Mouse (Mus musculus): ENCODE results near the gene Nmt1.

Nmt1 gene

DNA sequence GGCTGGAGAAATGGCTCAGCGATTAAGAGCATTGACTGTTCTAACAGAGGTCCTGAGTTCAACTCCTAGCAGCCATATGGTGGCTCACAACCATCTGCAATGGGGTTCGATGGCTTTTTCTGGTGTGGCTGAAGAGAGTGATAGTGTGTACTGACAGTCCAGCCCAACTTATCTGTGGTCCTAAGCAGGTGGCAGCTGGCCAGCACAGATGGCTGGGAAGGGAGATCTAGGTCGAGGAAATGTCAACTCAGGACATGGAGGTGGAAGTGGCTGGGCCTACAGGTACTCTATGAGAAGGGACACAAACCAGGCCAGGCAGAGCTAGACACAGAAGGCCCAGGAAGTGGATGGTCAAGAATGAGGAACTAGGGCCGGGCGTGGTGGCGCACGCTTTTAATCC lies 48.0 kb downstream of the Nmt1 start:
- DNase-seq (ENCODE audit: low read depth in 2 of 2, low spot score in 2 of 2), result no peak

GRCm38 (mm10) chr11:103076581-103076980 lies 48.6 kb downstream of the Nmt1 start:
- DNase-seq (ENCODE audit: low read depth in 2 of 2, low spot score in 2 of 2), result no peak

- no peak for DNase-seq (ENCODE audit: low read depth in 2 of 2, low spot score in 2 of 2)
Observed at GRCm38 (mm10) chr11:103078131-103078530, 50.1 kb downstream of the Nmt1 start.

DNA sequence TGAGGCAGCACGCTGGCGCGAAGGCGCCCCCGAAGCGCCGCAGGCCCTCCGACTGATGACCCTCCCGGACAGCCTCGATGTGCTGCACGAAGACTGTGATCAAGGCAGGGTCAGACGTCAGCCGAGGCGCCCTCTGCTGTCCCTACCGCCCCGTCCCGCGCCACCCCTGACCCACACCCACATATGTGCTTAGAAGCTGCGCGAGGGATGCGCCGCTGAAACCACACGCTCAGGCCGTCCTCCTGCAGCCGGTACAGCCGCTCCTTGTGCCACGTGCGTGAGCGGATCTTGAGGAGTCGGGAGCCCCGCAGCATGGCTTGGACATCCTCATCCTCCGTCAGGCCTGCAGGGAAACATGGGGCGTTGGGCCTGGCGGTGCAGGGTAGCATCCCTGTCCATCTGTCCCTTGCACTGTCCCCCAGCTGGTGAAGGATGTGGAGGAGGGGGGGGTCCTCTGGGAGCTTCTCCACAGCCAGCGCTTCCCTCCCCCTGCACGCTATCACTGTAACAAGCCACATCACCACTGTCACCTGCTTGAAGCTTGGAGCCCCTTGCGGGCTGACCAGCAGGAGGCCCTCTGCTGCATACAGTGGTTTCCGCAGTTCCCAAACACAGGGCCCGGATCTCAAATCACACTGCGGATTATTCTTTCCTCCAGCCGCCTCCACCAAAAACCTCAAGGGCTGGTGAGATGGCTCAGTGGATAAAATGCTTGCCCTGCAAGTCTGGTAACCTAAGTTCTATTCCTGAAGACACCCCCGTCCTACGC lies 52.5 kb downstream of the Nmt1 start:
- DNase-seq (ENCODE audit: low read depth in 2 of 2, low spot score in 2 of 2), result no peak

GRCm38 (mm10) chr11:103081631-103082030 lies 53.6 kb downstream of the Nmt1 start:
- DNase-seq (ENCODE audit: low read depth in 2 of 2, low spot score in 2 of 2), result no peak

DNA sequence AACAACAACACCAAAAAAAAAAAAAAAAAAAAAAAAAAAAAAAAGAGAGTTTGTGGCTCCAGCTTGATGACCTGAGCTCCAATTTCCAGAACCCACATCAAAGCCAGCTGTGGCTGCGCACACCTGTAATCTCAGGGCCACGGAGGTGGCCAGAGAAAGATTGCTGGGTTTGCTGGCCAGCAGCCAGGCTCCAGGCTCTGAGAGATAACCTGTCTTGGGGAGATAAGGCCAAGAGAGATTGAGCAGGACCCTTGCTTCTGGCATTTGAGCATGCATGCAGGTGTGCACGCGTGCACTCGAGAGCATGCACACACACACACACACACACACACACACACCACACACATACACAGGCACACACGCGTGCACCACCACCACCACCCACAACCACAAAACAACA lies 65.3 kb downstream of the Nmt1 start:
- no peak for DNase-seq (ENCODE audit: low read depth in 2 of 2, low spot score in 2 of 2)

DNA sequence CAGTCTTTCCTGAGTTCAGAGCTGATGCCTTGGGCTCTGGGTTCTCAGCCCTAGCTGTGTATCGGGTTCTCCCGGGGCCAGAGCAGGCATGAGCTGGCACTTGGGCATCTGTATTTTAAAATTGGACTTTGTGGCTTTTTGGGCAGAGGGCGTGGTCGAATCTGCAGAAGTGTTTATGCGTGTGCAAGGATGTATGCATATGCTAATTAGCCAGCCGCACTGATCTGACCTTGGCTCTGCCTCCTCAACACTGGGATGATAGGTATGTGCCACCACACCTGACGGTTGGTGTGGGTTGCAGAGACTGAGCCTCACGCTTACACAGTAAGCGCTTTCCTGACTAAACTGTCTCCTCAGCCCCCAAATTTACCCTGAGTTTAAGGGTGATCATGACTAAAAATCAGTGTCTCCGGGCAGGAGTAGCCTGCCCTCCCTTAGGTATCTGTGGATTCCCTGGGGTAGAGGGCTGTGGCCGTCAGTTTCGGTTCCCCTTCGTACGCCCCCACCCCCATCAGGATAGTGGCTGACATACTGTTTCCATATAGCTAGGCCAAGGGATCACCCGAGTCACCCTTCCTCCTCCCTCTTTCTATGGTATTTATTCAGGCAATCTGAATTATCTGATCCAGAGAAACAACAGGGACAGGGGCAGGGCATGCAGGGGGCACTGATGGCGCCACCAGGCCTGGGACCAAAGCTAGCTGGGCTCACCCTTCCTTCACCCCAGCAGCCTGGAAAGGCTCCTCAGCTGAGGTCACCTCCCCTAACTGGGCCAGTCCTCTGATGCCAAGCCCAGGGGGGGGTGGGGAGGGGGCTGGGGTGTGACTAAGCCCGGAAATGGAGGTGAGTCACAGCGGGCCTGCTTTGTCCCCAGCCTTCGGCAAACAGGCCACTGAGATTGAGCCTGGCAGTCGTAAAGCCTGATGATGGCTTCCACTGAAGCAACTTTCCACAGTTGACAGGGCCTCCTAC lies 66.2 kb downstream of the Nmt1 start:
- DNase-seq (ENCODE audit: low read depth in 2 of 2, low spot score in 2 of 2), result no peak

- DNase-seq (ENCODE audit: low read depth in 2 of 2, low spot score in 2 of 2), result no peak
Observed at GRCm38 (mm10) chr11:103095107-103095670, 67.2 kb downstream of the Nmt1 start.

GRCm38 (mm10) chr11:103095801-103096200 lies 67.8 kb downstream of the Nmt1 start:
- DNase-seq (ENCODE audit: low read depth in 2 of 2, low spot score in 2 of 2), result no peak

DNA sequence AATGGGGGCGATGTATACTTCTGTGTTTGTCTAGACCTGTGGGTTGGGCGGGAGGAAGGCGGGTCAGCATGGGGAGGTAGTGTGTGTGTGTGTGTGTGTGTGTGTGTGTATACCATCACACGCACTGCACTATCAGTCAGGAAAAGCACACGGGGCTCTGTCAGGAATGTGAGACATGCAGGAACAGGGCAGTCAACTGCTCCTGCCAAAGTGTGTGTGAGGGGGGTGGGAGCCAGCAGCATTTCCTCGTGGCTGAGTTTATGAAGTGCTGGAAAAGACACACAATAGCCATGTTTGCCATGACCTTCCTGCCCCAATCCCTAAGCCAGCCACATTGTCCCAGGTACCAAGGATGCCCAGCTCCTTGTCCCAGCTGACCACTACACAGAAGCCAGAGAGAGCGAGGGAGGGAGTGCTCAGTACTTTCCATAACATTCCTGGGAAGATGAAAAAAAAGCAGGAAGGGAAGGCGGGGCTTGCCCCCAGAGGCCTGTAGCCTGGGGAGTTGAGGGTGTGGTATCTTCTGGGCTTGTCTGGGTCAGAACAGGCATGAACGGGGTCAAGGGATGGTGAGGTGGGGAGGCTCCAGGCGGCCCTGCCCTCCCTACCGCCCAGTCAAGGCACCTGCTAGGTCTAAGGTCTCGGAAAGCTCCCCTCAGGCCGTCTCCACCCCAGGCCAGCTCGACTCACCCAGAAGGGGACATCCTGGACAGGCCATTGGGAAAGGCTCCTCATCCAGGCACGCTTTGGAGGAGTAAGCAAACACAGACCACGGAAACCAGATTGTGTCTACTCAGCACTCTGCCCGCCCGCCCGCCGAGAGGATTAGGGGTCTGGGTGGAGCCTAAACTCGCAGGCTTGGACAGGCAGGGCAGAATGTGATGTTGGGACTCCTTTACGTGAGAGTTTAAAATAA lies 69.2 kb downstream of the Nmt1 start:
- no peak for DNase-seq (ENCODE audit: low read depth in 2 of 2, low spot score in 2 of 2)

DNA sequence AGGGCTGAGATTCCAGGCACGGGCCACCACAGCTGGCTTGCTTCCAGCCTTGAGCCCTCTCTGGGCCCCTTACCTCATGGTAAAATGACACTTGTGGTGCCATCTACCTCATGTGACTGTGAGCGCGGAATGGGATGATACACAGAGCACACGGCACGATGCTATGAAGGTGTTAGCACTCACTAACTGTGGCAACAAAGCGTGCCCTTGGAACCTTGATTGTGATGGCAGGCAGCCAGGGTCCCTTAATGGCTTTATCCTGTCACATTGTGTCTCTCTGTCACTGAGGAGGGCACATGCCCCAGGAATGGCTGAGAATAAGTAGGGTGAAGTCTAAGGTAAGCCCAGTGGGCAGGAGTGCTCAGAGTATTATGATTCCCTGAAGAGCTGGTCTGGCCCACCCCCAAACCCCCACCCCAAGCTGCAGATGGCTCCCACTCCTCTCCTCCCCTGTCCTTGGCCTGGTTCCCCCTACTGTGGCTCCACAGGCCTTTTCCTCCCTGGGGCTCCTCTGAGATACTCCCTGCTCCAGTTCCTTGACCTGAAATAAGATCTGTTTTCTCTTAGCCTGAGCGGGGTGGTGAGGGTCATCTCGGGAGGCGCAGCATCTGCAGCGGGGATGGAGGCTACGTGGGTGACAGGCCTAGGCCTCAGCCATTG lies 70.7 kb downstream of the Nmt1 start:
- no peak for DNase-seq (ENCODE audit: low read depth in 2 of 2, low spot score in 2 of 2)

DNA sequence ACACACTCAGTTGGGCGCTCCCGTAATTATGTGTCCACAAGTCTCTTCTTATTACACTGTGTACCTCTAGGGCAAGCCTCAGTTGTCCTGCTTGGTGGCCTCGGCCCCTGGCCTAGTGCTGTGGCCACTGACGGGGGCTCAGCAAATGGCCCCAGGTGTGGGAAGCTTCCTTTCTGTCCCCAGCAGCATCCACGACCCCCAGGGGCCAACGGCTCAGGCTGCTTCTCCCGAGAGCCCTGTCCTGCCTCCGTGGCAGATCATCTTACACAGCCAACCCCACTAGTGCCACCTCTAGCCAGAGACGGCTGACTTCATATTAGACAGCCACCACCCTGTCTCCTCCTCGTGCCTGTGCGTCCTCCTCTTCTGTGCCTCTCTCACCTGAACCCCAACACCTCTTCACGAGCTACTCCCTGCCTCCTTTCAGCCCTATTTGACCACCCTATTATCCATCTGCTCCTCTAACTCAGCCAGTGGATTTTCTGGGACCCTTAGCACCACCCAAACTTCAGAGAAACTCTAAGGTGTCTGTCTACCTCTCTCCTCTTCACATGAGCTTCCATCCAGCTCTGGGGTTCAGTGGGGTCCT lies 71.5 kb downstream of the Nmt1 start:
- DNase-seq (ENCODE audit: low read depth in 2 of 2, low spot score in 2 of 2), result no peak

GRCm38 (mm10) chr11:103100361-103100760 lies 72.4 kb downstream of the Nmt1 start:
- no peak for DNase-seq (ENCODE audit: low read depth in 2 of 2, low spot score in 2 of 2)

GRCm38 (mm10) chr11:103101481-103101865 lies 73.5 kb downstream of the Nmt1 start, which contains the start of the genes Plcd3 and Acbd4:
Gene Plcd3, minus strand, starts transcription at chr11:103101658.
Gene Acbd4, plus strand, starts transcription at chr11:103101682.
- DNase-seq (ENCODE audit: low read depth in 2 of 2, low spot score in 2 of 2), result peak in 1 of 2 experiments; percentile 27

DNA sequence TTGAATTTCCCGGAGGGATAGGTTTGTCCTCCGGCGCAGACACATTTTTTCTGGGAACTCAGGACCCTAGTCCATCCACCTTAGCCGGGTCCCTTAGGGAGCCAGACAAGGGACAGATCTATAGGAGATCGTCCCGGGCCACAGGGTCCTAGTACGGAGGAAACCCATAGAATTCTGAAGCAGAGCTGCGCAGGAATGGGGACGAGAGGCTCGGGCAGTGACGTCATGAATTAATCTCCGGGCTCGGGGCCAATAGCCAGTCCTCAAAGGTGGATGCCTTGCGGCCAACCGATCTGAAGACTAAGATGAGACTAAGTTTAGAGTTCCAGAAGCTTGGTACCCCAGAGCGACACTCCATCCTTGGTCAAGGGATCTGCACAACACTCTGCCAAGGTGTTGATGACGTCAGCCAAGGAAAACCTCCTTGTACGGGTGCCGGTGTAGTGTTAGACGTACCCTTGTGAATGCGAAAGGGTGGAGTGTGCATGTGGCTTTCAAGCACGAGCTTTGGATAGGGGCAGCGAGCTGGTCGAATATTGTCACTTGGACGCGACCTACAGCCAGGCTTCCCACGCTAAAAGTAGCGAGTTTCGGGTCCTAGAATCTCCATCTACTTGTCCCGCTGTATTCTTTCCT lies 74.0 kb downstream of the Nmt1 start:
- DNase-seq (ENCODE audit: low read depth in 2 of 2, low spot score in 2 of 2), result peak in 1 of 2 experiments; percentile 28

DNA sequence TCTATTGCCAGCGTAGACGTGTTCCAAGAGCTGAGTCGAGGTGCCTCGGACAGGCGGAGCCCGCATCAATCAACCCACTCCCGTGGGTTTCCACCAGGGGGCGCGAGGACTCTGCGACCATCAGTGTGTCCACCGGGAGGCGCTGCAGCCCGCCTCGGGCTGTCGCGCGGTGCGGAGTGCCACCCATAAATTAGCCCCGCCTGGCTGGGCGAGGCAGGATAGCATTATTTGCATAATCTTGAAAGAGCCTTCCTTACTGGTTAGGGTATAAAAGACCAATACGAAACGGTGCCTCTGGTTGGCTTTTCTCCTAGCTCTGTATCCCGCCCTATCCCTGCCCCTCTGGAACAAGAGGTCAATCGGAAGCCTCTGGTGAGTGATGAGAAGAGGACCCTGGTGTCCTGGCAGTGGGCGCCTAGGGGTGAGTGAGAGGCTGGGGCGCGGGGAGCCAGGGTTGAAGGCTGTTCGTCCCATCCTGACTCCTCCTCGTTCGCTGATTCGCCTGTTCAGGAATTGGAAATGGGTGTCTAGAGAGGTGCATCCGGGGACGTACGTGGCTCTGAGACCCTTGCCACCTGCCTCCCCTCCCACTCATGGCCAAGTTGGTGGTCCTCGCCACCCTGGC lies 74.8 kb downstream of the Nmt1 start:
- DNase-seq (ENCODE audit: low read depth in 2 of 2, low spot score in 2 of 2), result peak; percentile 99

DNA sequence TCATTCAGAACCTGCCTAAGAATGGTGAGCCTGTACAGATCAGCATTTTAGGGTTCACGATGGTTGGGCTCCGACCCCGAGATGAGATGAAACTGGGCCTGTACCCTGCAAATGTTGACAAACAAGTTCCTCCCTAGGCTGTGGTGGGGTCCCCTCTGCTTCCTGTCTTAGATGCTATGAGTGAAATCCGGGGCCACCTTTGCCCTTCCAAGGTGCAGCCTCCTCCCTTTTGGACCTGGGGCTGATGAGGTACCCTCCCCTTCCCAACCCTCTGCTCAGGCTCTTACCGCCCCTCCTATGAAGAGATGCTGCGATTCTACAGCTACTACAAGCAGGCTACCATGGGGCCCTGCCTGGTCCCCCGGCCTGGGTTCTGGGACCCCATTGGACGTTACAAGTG lies 75.6 kb downstream of the Nmt1 start:
- no peak for DNase-seq (ENCODE audit: low read depth in 2 of 2, low spot score in 2 of 2)

- no peak for DNase-seq (ENCODE audit: low read depth in 2 of 2, low spot score in 2 of 2)
Observed at GRCm38 (mm10) chr11:103104469-103104868, 76.5 kb downstream of the Nmt1 start.

Data from CD8-positive naive resting alpha-beta T cell, adult 2 months (primary cell).